Mouse (Mus musculus): ENCODE data around the gene Itga9. TPM values are rescaled to one million over a fixed set of nuclear protein-coding genes. Genes with fewer than 3 reads are reported as not detected.

The Itga9 gene
- polyA plus RNA-seq, 1 experiment from 2014 or later: 7.4 TPM

- Histone ChIP-seq H3K36me3 (no peaks in the 10 kb centered on the region), H3K9me3 (no peaks in the 10 kb centered on the region), H3K27ac (peak overlapping the region; percentile 75), H3K4me1 (peaks cover 53% of the 10 kb centered on the region), H3K27me3 (no peaks in the 10 kb centered on the region), H3K4me3 (no peak overlapping the region), H3K9ac (peak overlapping the region; percentile 27; the same call in 1 of the 2 replicates), H3K4me2 (no peak overlapping the region; the same call in 1 of the 2 replicates)
- WGBS: 40% methylated on average over 8 of the region's 8 CpGs
- no peak for ATAC-seq (ENCODE audit: insufficient number of reproducible peaks, insufficient read depth, low FRiP score, low TSS enrichment, low read depth)
Measured at GRCm38 (mm10) chr9:118761953-118762590, 155.6 kb downstream of the Itga9 start.

GRCm38 (mm10) chr9:118762759-118763158, 156.3 kb downstream of the Itga9 start:
- Histone ChIP-seq H3K4me1 (peaks cover 55% of the 10 kb centered on the region), H3K27me3 (no peaks in the 10 kb centered on the region), H3K9ac (no peak overlapping the region), H3K36me3 (no peaks in the 10 kb centered on the region), H3K4me2 (peak overlapping the region; percentile 30), H3K9me3 (no peaks in the 10 kb centered on the region), H3K27ac (peak overlapping the region; percentile 75), H3K4me3 (no peak overlapping the region)
- ATAC-seq (ENCODE audit: insufficient number of reproducible peaks, insufficient read depth, low FRiP score, low TSS enrichment, low read depth): no peak
- WGBS: 20% methylated on average over 7 of the region's 7 CpGs

GRCm38 (mm10) chr9:118763203-118763602, 156.7 kb downstream of the Itga9 start:
- H3K9me3 ChIP-seq: no peaks in the 10 kb centered on the region
- H3K9ac ChIP-seq: no peak overlapping the region
- H3K4me2 ChIP-seq: peak overlapping the region; percentile 30
- H3K27ac ChIP-seq: peak overlapping the region; percentile 75
- 36% methylated on average over 4 of the region's 4 CpGs for WGBS
- no peaks in the 10 kb centered on the region for H3K27me3 ChIP-seq
- no peak for ATAC-seq (ENCODE audit: insufficient number of reproducible peaks, insufficient read depth, low FRiP score, low TSS enrichment, low read depth)
- no peaks in the 10 kb centered on the region for H3K36me3 ChIP-seq
- no peak overlapping the region for H3K4me3 ChIP-seq
- H3K4me1 ChIP-seq: peaks cover 55% of the 10 kb centered on the region

- no peak for ATAC-seq (ENCODE audit: insufficient number of reproducible peaks, insufficient read depth, low FRiP score, low TSS enrichment, low read depth)
- Histone ChIP-seq H3K4me1 (peaks cover 57% of the 10 kb centered on the region), H3K27ac (peak overlapping the region; percentile 75), H3K9ac (no peak overlapping the region), H3K27me3 (no peaks in the 10 kb centered on the region), H3K36me3 (0 out of 2 replicates have a peak, but pooled peaks cover under 1% of the 10 kb centered on the region), H3K9me3 (no peaks in the 10 kb centered on the region), H3K4me3 (no peak overlapping the region), H3K4me2 (no peak overlapping the region)
- WGBS: 79% methylated on average over 3 of the region's 3 CpGs
Measured at GRCm38 (mm10) chr9:118763646-118764045, 157.2 kb downstream of the Itga9 start.

- peaks cover 62% of the 10 kb centered on the region for H3K4me1 ChIP-seq
- no peak overlapping the region for H3K4me3 ChIP-seq
- no peaks in the 10 kb centered on the region for H3K9me3 ChIP-seq
- no peak for ATAC-seq (ENCODE audit: insufficient number of reproducible peaks, insufficient read depth, low FRiP score, low TSS enrichment, low read depth)
- H3K27me3 ChIP-seq: no peaks in the 10 kb centered on the region
- H3K36me3 ChIP-seq: 0 out of 2 replicates have a peak, but pooled peaks cover 6% of the 10 kb centered on the region
- peak overlapping the region; percentile 68 for H3K27ac ChIP-seq
- H3K9ac ChIP-seq: no peak overlapping the region
- H3K4me2 ChIP-seq: no peak overlapping the region
Measured at GRCm38 (mm10) chr9:118765059-118765458, 158.6 kb downstream of the Itga9 start.

- H3K27ac ChIP-seq: no peak overlapping the region
- H3K27me3 ChIP-seq: no peaks in the 10 kb centered on the region
- peaks cover 55% of the 10 kb centered on the region for H3K4me1 ChIP-seq
- 66% methylated on average over 7 of the region's 7 CpGs for WGBS
- 0 out of 2 replicates have a peak, but pooled peaks cover 6% of the 10 kb centered on the region for H3K36me3 ChIP-seq
- no peak overlapping the region for H3K9ac ChIP-seq
- no peak overlapping the region for H3K4me3 ChIP-seq
- ATAC-seq (ENCODE audit: insufficient number of reproducible peaks, insufficient read depth, low FRiP score, low TSS enrichment, low read depth): no peak
- H3K9me3 ChIP-seq: no peaks in the 10 kb centered on the region
- no peak overlapping the region for H3K4me2 ChIP-seq
Measured at GRCm38 (mm10) chr9:118767008-118767407, 160.5 kb downstream of the Itga9 start.

GRCm38 (mm10) chr9:118768596-118768995, 162.1 kb downstream of the Itga9 start:
- H3K4me3 ChIP-seq: no peak overlapping the region
- H3K27ac ChIP-seq: no peak overlapping the region
- no peak for ATAC-seq (ENCODE audit: insufficient number of reproducible peaks, insufficient read depth, low FRiP score, low TSS enrichment, low read depth)
- no peak overlapping the region for H3K9ac ChIP-seq
- WGBS: 36% methylated on average over 4 of the region's 4 CpGs
- H3K36me3 ChIP-seq: 0 out of 2 replicates have a peak, but pooled peaks cover 6% of the 10 kb centered on the region
- H3K9me3 ChIP-seq: no peaks in the 10 kb centered on the region
- H3K27me3 ChIP-seq: no peaks in the 10 kb centered on the region
- H3K4me2 ChIP-seq: no peak overlapping the region
- H3K4me1 ChIP-seq: peaks cover 40% of the 10 kb centered on the region

GRCm38 (mm10) chr9:118770366-118770765, 163.9 kb downstream of the Itga9 start:
- Histone ChIP-seq H3K27ac (no peak overlapping the region), H3K4me1 (peaks cover 35% of the 10 kb centered on the region), H3K36me3 (0 out of 2 replicates have a peak, but pooled peaks cover 6% of the 10 kb centered on the region), H3K9me3 (no peaks in the 10 kb centered on the region), H3K27me3 (no peaks in the 10 kb centered on the region), H3K4me2 (no peak overlapping the region), H3K9ac (no peak overlapping the region), H3K4me3 (no peak overlapping the region)
- 62% methylated on average over 4 of the region's 4 CpGs for WGBS
- ATAC-seq (ENCODE audit: insufficient number of reproducible peaks, insufficient read depth, low FRiP score, low TSS enrichment, low read depth): no peak

GRCm38 (mm10) chr9:118774676-118775075, 168.2 kb downstream of the Itga9 start:
- ATAC-seq (ENCODE audit: insufficient number of reproducible peaks, insufficient read depth, low FRiP score, low TSS enrichment, low read depth): no peak
- H3K9ac ChIP-seq: no peak overlapping the region
- no peaks in the 10 kb centered on the region for H3K27me3 ChIP-seq
- H3K4me3 ChIP-seq: no peak overlapping the region
- H3K4me2 ChIP-seq: no peak overlapping the region
- peaks cover 39% of the 10 kb centered on the region for H3K4me1 ChIP-seq
- peak overlapping the region; percentile 33; the same call in 1 of the 2 replicates for H3K27ac ChIP-seq
- H3K36me3 ChIP-seq: no peaks in the 10 kb centered on the region
- no peaks in the 10 kb centered on the region for H3K9me3 ChIP-seq
- 26% methylated on average over 6 of the region's 6 CpGs for WGBS

- no peak overlapping the region for H3K9ac ChIP-seq
- 88% methylated on average over 2 of the region's 2 CpGs for WGBS
- no peak for ATAC-seq (ENCODE audit: insufficient number of reproducible peaks, insufficient read depth, low FRiP score, low TSS enrichment, low read depth)
- no peak overlapping the region for H3K4me3 ChIP-seq
- no peaks in the 10 kb centered on the region for H3K36me3 ChIP-seq
- H3K27me3 ChIP-seq: no peaks in the 10 kb centered on the region
- H3K4me1 ChIP-seq: peaks cover 39% of the 10 kb centered on the region
- no peak overlapping the region for H3K4me2 ChIP-seq
- no peaks in the 10 kb centered on the region for H3K9me3 ChIP-seq
- no peak overlapping the region for H3K27ac ChIP-seq
Measured at GRCm38 (mm10) chr9:118776880-118777438, 170.5 kb downstream of the Itga9 start.

- H3K27ac ChIP-seq: peak overlapping the region; percentile 48; the same call in 1 of the 2 replicates
- H3K4me1 ChIP-seq: peaks cover 39% of the 10 kb centered on the region
- H3K9me3 ChIP-seq: no peaks in the 10 kb centered on the region
- no peak overlapping the region for H3K4me2 ChIP-seq
- WGBS: 39% methylated on average over 2 of the region's 2 CpGs
- no peak overlapping the region for H3K4me3 ChIP-seq
- 0 out of 2 replicates have a peak, but pooled peaks cover under 1% of the 10 kb centered on the region for H3K36me3 ChIP-seq
- no peaks in the 10 kb centered on the region for H3K27me3 ChIP-seq
- H3K9ac ChIP-seq: no peak overlapping the region
- ATAC-seq (ENCODE audit: insufficient number of reproducible peaks, insufficient read depth, low FRiP score, low TSS enrichment, low read depth): no peak
Measured at GRCm38 (mm10) chr9:118778596-118778995, 172.1 kb downstream of the Itga9 start.

GRCm38 (mm10) chr9:118784621-118785020, 178.1 kb downstream of the Itga9 start:
- 41% methylated on average over 4 of the region's 4 CpGs for WGBS
- ATAC-seq (ENCODE audit: insufficient number of reproducible peaks, insufficient read depth, low FRiP score, low TSS enrichment, low read depth): no peak
- no peak overlapping the region for H3K27ac ChIP-seq

More at GRCm38 (mm10) chr9:118784621-118785020, 178.1 kb downstream of the Itga9 start:
- no peak overlapping the region for H3K9ac ChIP-seq
- no peak overlapping the region for H3K4me3 ChIP-seq
- no peaks in the 10 kb centered on the region for H3K27me3 ChIP-seq
- no peaks in the 10 kb centered on the region for H3K9me3 ChIP-seq
- no peak overlapping the region for H3K4me2 ChIP-seq
- peaks cover 29% of the 10 kb centered on the region for H3K4me1 ChIP-seq
- 0 out of 2 replicates have a peak, but pooled peaks cover 3% of the 10 kb centered on the region for H3K36me3 ChIP-seq

Measured in embryonic facial prominence, embryonic 13.5 days (tissue).